Mouse (Mus musculus) forebrain, embryonic 16.5 days (tissue): ENCODE measurements at regions not wholly inside any gene's neighbourhood (a gene's known extent, or its start where the extent isn't known, plus 50 kb on each side); places are given as distances from the start of the nearest gene placed in this dataset.
A peak's percentile ranks its signal among the peaks of the same experiment; 100 is the strongest.

Experiments
- ATAC-seq: fragments of 200-750 bp; cut with Nextera tagmentation; 2 replicates; pipeline ENCODE4 v1.8.0; 2017; ENCODE audit warnings: mild to moderate bottlenecking, moderate library complexity
- H3K27ac ChIP-seq: fragments of 300-500 bp; sonication (generic); 2 replicates; pipeline ENCODE4 v1.5.1; 2014; ENCODE audit warnings: low read length, control low read depth
- H3K27me3 ChIP-seq: fragments of 300-500 bp; sonication (generic); replicated peaks from 2 replicates; pipeline ENCODE4 v1.6.1; 2014; ENCODE audit warnings: low read length; ENCODE audit not compliant: control insufficient read depth, insufficient read depth
- H3K36me3 ChIP-seq: fragments of 300-500 bp; sonication (generic); 2 replicates; pipeline ENCODE4 v1.6.1; 2014; ENCODE audit not compliant: control insufficient read depth, insufficient read depth
- H3K4me1 ChIP-seq: fragments of 300-500 bp; sonication (generic); replicated peaks from 2 replicates; pipeline ENCODE4 v1.6.1; 2014; ENCODE audit warnings: low read length; ENCODE audit not compliant: control insufficient read depth, insufficient read depth
- H3K4me2 ChIP-seq: fragments of 300-500 bp; sonication (generic); 2 replicates; pipeline ENCODE4 v1.6.1; 2014; ENCODE audit warnings: mild to moderate bottlenecking, low read length, control low read depth
- H3K4me3 ChIP-seq: fragments of 300-500 bp; sonication (generic); replicated peaks from 2 replicates; pipeline ENCODE4 v1.5.1; 2014; ENCODE audit warnings: mild to moderate bottlenecking, low read length, control low read depth
- H3K9ac ChIP-seq: fragments of 300-500 bp; sonication (generic); replicated peaks from 2 replicates; pipeline ENCODE4 v1.6.1; 2014; ENCODE audit warnings: low read depth, low read length, control low read depth
- H3K9me3 ChIP-seq: fragments of 300-500 bp; sonication (generic); 2 replicates; pipeline ENCODE4 v1.6.1; 2016; ENCODE audit warnings: low read length; ENCODE audit not compliant: control insufficient read depth
- WGBS: fragments of 180-500 bp; shearing (Covaris S2); extraction: QIAGEN DNeasy Blood & Tissue Kit; methylation state at CpG from one replicate; pipeline ENCODE4 v1.1.7; 2014; 5-methylcytosine and 5-hydroxymethylcytosine counted together

DNA sequence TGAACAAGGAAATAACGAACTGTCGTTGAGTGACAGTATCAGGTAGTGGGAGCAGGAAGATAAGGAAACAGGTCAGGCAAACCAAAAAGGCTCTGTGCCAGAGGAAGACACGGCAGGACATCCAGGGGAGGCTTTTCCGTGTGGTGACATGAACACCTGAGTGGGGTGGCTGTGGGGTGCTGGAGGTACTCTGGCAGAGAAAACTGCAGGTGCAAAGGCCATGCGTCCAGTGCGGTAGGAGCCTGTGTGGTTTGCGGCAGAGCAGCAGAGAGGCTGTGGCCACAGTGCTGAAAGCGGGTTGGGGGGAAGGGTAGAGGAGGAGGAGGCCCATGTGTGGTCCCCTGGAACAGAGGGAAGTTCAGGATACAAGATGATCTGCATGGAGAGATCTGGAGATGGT, 153.3 kb downstream of the Chst1 start:
- 88% methylated on average over 8 of the region's 8 CpGs for WGBS
- no peaks in the 10 kb centered on the region for H3K36me3 ChIP-seq
- H3K9ac ChIP-seq, result no peak overlapping the region
- no peak overlapping the region for H3K4me2 ChIP-seq
- no peak overlapping the region for H3K27ac ChIP-seq
- H3K27me3 ChIP-seq, result no peaks in the 10 kb centered on the region
- peaks cover 3% of the 10 kb centered on the region for H3K4me1 ChIP-seq
- no peak for ATAC-seq
- H3K4me3 ChIP-seq, result no peak overlapping the region
- no peaks in the 10 kb centered on the region for H3K9me3 ChIP-seq

DNA sequence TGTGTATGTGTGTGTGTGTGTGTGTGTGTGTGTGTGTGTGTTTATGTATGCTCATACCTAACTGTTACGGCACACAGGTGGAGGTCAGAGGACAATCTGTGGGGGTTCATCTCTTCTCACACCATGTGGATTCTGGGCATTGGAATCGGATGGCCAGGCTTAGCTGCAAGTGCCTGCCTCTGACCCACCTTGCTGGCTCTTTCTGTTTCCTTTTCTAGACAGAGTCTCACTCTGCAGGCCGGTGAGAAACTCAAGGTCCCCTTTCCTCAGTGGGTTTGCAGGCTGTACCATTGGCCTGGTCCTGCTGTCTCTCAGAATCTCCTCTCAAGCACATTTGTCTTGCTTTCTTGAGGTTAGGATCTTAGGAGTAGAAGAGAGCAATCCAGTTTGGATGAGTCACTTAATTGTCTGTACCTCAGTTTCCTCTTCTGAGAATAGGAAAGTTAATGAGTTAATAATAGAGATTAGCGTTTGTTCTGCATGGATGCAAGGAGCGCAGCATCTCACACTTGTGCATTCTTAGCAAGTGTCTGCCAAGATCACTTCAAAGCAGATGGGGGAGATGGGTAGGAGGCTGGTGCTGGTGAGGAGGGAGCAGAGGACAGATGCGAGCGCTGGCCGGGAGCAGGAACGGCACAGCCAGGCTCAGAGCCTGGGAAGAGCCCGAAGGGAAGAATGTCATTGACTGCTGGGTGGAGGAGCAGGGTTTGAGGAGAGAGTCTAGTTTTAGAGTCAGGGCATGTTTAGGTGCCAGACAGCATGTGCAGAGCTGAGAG, 155.2 kb downstream of the Chst1 start:
- H3K4me2 ChIP-seq, result no peak overlapping the region
- no peaks in the 10 kb centered on the region for H3K27me3 ChIP-seq
- H3K36me3 ChIP-seq, result no peaks in the 10 kb centered on the region
- peaks cover 3% of the 10 kb centered on the region for H3K4me1 ChIP-seq
- H3K9ac ChIP-seq, result no peak overlapping the region
- no peak overlapping the region for H3K4me3 ChIP-seq
- 51% methylated on average over 10 of the region's 10 CpGs for WGBS
- ATAC-seq, result no peak
- no peaks in the 10 kb centered on the region for H3K9me3 ChIP-seq
- no peak overlapping the region for H3K27ac ChIP-seq

DNA sequence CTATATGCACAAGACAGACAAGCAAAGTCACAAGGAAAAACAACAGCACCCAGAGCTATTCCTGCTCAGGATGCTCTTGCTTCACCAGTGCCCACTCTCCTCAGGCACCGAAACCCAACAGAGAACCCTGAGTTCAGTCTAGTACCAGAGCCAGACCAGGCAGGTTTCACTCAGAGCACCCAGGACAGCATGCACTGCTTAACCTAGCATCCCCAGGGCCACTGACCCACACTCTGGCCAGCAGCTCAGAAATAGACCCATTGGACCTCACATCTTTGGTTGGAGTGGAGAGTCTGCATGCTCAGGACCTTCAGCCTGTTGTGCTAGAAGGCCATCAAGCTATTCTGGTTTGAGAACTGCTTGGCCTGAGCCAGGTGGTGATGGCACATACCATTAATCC, 157.0 kb downstream of the Chst1 start:
- no peak overlapping the region for H3K27ac ChIP-seq
- H3K4me2 ChIP-seq, result no peak overlapping the region
- WGBS, result 100% methylated on average over 1 of the region's 1 CpGs
- no peak overlapping the region for H3K4me3 ChIP-seq
- H3K36me3 ChIP-seq, result no peaks in the 10 kb centered on the region
- no peaks in the 10 kb centered on the region for H3K9me3 ChIP-seq
- H3K27me3 ChIP-seq, result no peaks in the 10 kb centered on the region
- H3K4me1 ChIP-seq, result peaks cover 3% of the 10 kb centered on the region
- H3K9ac ChIP-seq, result no peak overlapping the region
- no peak for ATAC-seq

- Histone ChIP-seq H3K9ac (no peak overlapping the region), H3K27me3 (no peaks in the 10 kb centered on the region), H3K9me3 (no peaks in the 10 kb centered on the region), H3K4me2 (no peak overlapping the region), H3K4me3 (no peak overlapping the region), H3K36me3 (no peaks in the 10 kb centered on the region), H3K4me1 (peaks cover 3% of the 10 kb centered on the region), H3K27ac (no peak overlapping the region)
- 70% methylated on average over 3 of the region's 3 CpGs for WGBS
- no peak for ATAC-seq
Observed at GRCm38 (mm10) chr2:92758775-92759174, 156.1 kb upstream of the Syt13 start.

DNA sequence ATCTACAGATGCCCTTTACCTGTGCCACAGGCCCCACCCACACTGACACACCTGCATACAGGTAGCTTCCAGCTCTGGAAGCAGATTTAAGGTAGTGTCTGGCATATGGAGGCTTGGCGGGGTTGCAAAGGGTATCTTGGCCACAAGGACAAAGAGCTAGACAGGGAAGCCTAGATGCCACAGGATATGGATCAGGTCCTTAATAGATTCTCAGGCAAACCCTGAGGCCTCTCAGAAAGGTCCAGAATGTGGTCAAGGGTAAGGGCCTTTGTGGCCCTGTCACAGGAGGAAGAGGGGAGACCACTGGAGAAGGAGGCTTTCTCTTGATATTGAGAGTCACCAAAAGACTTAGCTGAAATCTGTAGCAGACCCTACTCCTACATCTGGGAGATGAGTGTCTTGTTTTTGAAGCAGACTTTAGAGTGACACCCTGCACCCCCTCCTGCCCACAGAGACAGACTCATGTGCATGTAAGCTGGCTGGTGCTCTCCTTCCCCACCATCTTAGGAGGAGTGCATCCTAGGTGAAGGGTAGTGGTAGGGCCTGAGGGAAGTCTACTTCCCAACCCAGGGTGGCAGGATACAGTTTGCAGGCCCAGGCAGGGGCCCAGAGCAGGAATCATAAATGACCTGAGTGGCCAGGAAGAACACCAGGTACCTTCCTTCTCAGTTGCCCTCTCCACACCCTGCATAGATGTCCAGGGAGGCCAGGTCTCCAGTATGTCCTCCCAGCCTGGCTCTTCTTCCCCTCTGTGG, 150.8 kb upstream of the Syt13 start:
- no peak for ATAC-seq
- Histone ChIP-seq H3K9ac (no peak overlapping the region), H3K4me1 (peaks cover 6% of the 10 kb centered on the region), H3K36me3 (no peaks in the 10 kb centered on the region), H3K27ac (no peak overlapping the region), H3K27me3 (no peaks in the 10 kb centered on the region), H3K4me3 (no peak overlapping the region), H3K4me2 (no peak overlapping the region), H3K9me3 (no peaks in the 10 kb centered on the region)
- 95% methylated on average over 1 of the region's 1 CpGs for WGBS

- Histone ChIP-seq H3K27ac (no peak overlapping the region), H3K4me2 (no peak overlapping the region), H3K36me3 (no peaks in the 10 kb centered on the region), H3K27me3 (no peaks in the 10 kb centered on the region), H3K9ac (no peak overlapping the region), H3K4me3 (no peak overlapping the region), H3K9me3 (peaks cover 3% of the 10 kb centered on the region; the same call in 1 of the 2 replicates), H3K4me1 (peaks cover 13% of the 10 kb centered on the region)
- 84% methylated on average over 5 of the region's 5 CpGs for WGBS
- no peak for ATAC-seq
Observed at GRCm38 (mm10) chr2:92767476-92768005, 147.4 kb upstream of the Syt13 start.

DNA sequence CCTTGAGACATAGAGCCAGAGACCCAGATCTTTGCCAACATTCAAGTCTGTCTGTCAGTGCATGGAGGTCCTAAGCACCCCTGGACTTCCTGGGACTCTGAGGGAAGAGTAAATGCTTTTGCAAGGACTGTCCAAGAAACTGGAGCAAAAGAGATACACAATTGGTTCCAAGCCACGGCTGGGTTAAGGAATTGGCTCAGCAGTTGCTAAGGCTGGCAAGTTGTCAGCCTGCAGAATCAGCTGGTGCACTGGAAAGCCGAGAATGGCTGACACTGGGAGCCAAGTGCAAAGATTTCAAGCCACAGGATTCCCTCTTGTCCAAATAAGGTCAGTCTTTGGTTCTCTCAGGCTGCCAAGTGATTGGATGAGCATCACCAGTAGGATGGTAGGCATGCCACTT, 146.8 kb upstream of the Syt13 start:
- Histone ChIP-seq H3K9me3 (peaks cover 3% of the 10 kb centered on the region; the same call in 1 of the 2 replicates), H3K27ac (peak overlapping the region; percentile 42; the same call in 1 of the 2 replicates), H3K27me3 (no peaks in the 10 kb centered on the region), H3K9ac (no peak overlapping the region), H3K36me3 (no peaks in the 10 kb centered on the region), H3K4me1 (peaks cover 15% of the 10 kb centered on the region), H3K4me3 (no peak overlapping the region), H3K4me2 (no peak overlapping the region)
- ATAC-seq, result no peak
- WGBS, result 39% methylated on average over 2 of the region's 2 CpGs

GRCm38 (mm10) chr2:92769061-92769460, 145.8 kb upstream of the Syt13 start:
- Histone ChIP-seq H3K9me3 (peaks cover 3% of the 10 kb centered on the region; the same call in 1 of the 2 replicates), H3K4me3 (no peak overlapping the region), H3K27ac (no peak overlapping the region), H3K4me1 (peaks cover 15% of the 10 kb centered on the region), H3K36me3 (no peaks in the 10 kb centered on the region), H3K27me3 (no peaks in the 10 kb centered on the region), H3K4me2 (no peak overlapping the region), H3K9ac (no peak overlapping the region)
- ATAC-seq, result no peak
- WGBS, result 67% methylated on average over 3 of the region's 3 CpGs

DNA sequence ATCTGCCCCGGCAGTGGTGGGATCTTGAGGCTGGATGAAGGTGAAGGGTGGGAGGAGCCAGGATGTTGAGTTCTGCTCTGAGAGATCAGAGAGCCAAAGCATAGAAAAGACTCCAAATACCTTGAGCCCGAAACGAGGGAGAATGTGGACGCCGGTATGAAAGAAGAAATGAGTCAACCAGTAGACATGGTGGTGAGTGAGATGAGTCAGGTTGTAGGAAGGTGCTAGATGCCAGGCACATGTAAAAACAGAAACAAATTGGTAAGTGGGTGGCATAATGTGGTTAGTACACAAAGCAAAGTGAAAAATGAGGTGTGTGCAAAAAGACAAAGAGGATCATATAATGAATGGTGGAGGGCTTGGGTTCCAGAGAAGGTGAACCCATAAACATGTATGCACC, 144.8 kb upstream of the Syt13 start:
- Histone ChIP-seq H3K4me1 (peaks cover 15% of the 10 kb centered on the region), H3K4me3 (no peak overlapping the region), H3K4me2 (no peak overlapping the region), H3K27me3 (no peaks in the 10 kb centered on the region), H3K36me3 (no peaks in the 10 kb centered on the region), H3K9me3 (peaks cover 3% of the 10 kb centered on the region; the same call in 1 of the 2 replicates), H3K9ac (no peak overlapping the region), H3K27ac (no peak overlapping the region)
- ATAC-seq, result no peak
- WGBS, result 92% methylated on average over 5 of the region's 5 CpGs
